Mouse (Mus musculus) cerebellum, adult 2 months (tissue): ENCODE data around the gene Scfd2. TPM values are rescaled to one million over a fixed set of nuclear protein-coding genes. Genes with fewer than 3 reads are reported as not detected.
A peak's percentile ranks its signal among the peaks of the same experiment; 100 is the strongest.

ENCODE experiments used
- DNase-seq, 2 experiments: peaks; one replicate each; pipeline ENCODE4 v3.0.0; 2021
- H3K27ac ChIP-seq: fragments of 200-500 bp; 2 replicates; pipeline ENCODE4 v1.5.1; 2012; ENCODE audit warnings: low read length, control low read depth, inconsistent platforms; ENCODE audit not compliant: insufficient read depth
- H3K27me3 ChIP-seq: fragments of 200-500 bp; 2 replicates; pipeline ENCODE4 v1.6.1; 2012; ENCODE audit warnings: inconsistent platforms, mild to moderate bottlenecking, low read length, moderate library complexity; ENCODE audit not compliant: control insufficient read depth, insufficient read depth
- H3K4me1 ChIP-seq: fragments of 200-500 bp; 2 replicates; pipeline ENCODE4 v1.6.1; 2011; ENCODE audit warnings: low read length; ENCODE audit not compliant: control insufficient read depth, insufficient read depth
- H3K4me3 ChIP-seq: fragments of 200-500 bp; replicated peaks from 2 replicates; pipeline ENCODE3; 2011; ENCODE audit warnings: mild to moderate bottlenecking, low read depth, low read length, control low read depth; ENCODE audit not compliant: insufficient read depth
- CTCF ChIP-seq: fragments of 200-500 bp; IDR thresholded peaks from 2 replicates; pipeline ENCODE4 v1.5.1; 2011; ENCODE audit warnings: low read depth, mild to moderate bottlenecking, control low read depth, low read length, moderate library complexity, borderline replicate concordance; ENCODE audit not compliant: insufficient read depth
- POLR2A ChIP-seq: fragments of 200-500 bp; IDR thresholded peaks from 2 replicates; pipeline ENCODE4 v1.6.1; 2011; ENCODE audit warnings: low read length, control low read depth, borderline replicate concordance; ENCODE audit not compliant: insufficient read depth
- WGBS: fragments of 180-500 bp; shearing (Covaris S2); methylation state at CpG from one replicate; pipeline ENCODE4 v1.1.7; 2018; 5-methylcytosine and 5-hydroxymethylcytosine counted together
- polyA plus RNA-seq: library from polyadenylated mRNA; depleted of rRNA; stranded (reverse); fragments of >200 nt; gene quantifications from 2 replicates; pipeline ENCODE4 v1.2.3, GENCODE M21; 2012

The Scfd2 gene
- polyA plus RNA-seq, 1 experiment = 17.7 TPM

GRCm38 (mm10) chr5:74246971-74247370 is 284.6 kb downstream of the Scfd2 start:
- Histone ChIP-seq H3K27me3 (no peaks in the 10 kb centered on the region), H3K4me1 (peaks cover 15% of the 10 kb centered on the region), H3K27ac (no peak overlapping the region), H3K4me3 (no peak overlapping the region)
- 90% methylated on average over 3 of the region's 3 CpGs for WGBS
- DNase-seq = no peak
- TF ChIP-seq POLR2A (no peak), CTCF (no peak)

GRCm38 (mm10) chr5:74246453-74246852 is 285.1 kb downstream of the Scfd2 start:
- Histone ChIP-seq H3K27ac (no peak overlapping the region), H3K27me3 (no peaks in the 10 kb centered on the region), H3K4me3 (no peak overlapping the region), H3K4me1 (peaks cover 12% of the 10 kb centered on the region)
- no peak for TF ChIP-seq POLR2A
- TF ChIP-seq CTCF = no peak
- no peak for DNase-seq
- 90% methylated on average over 4 of the region's 4 CpGs for WGBS

GRCm38 (mm10) chr5:74245641-74246145 is 285.9 kb downstream of the Scfd2 start:
- Histone ChIP-seq H3K27me3 (no peaks in the 10 kb centered on the region), H3K4me3 (no peak overlapping the region), H3K27ac (no peak overlapping the region), H3K4me1 (peaks cover 10% of the 10 kb centered on the region)
- TF ChIP-seq CTCF (no peak), POLR2A (no peak)
- no peak for DNase-seq
- WGBS = 72% methylated on average over 8 of the region's 8 CpGs

GRCm38 (mm10) chr5:74244406-74245019 is 287.0 kb downstream of the Scfd2 start:
- Histone ChIP-seq H3K27ac (no peak overlapping the region), H3K4me3 (no peak overlapping the region), H3K27me3 (no peaks in the 10 kb centered on the region), H3K4me1 (peaks cover 5% of the 10 kb centered on the region)
- 32% methylated on average over 14 of the region's 14 CpGs for WGBS
- DNase-seq = peak; percentile 51 to 72
- TF ChIP-seq POLR2A (no peak), CTCF (no peak)

GRCm38 (mm10) chr5:74242654-74243053 is 288.9 kb downstream of the Scfd2 start:
- DNase-seq = no peak
- TF ChIP-seq POLR2A = no peak
- no peak for TF ChIP-seq CTCF
- H3K27me3 ChIP-seq = no peaks in the 10 kb centered on the region
- H3K27ac ChIP-seq = no peak overlapping the region
- H3K4me3 ChIP-seq = no peak overlapping the region
- WGBS = 88% methylated on average over 3 of the region's 3 CpGs
- H3K4me1 ChIP-seq = peaks cover 5% of the 10 kb centered on the region

- 82% methylated on average over 13 of the region's 13 CpGs for WGBS
- DNase-seq = no peak
- no peak for TF ChIP-seq CTCF
- TF ChIP-seq POLR2A = no peak
- no peaks in the 10 kb centered on the region for H3K27me3 ChIP-seq
- peaks cover 5% of the 10 kb centered on the region; the same call in 1 of the 2 replicates for H3K4me1 ChIP-seq
- no peak overlapping the region for H3K27ac ChIP-seq
- no peak overlapping the region for H3K4me3 ChIP-seq
Measured at GRCm38 (mm10) chr5:74240926-74241680, 290.5 kb downstream of the Scfd2 start.

- no peak overlapping the region for H3K27ac ChIP-seq
- no peak overlapping the region for H3K4me3 ChIP-seq
- no peak for DNase-seq
- 89% methylated on average over 8 of the region's 8 CpGs for WGBS
- no peak for TF ChIP-seq CTCF
- TF ChIP-seq POLR2A = no peak
- H3K27me3 ChIP-seq = no peaks in the 10 kb centered on the region
- peaks cover 2% of the 10 kb centered on the region; the same call in 1 of the 2 replicates for H3K4me1 ChIP-seq
Measured at GRCm38 (mm10) chr5:74240298-74240697, 291.3 kb downstream of the Scfd2 start.

GRCm38 (mm10) chr5:74239369-74239768 is 292.2 kb downstream of the Scfd2 start:
- WGBS = 92% methylated on average over 1 of the region's 1 CpGs

More at GRCm38 (mm10) chr5:74239369-74239768, 292.2 kb downstream of the Scfd2 start:
- TF ChIP-seq POLR2A (no peak), CTCF (no peak)
- no peak overlapping the region for H3K4me3 ChIP-seq
- H3K27me3 ChIP-seq = no peaks in the 10 kb centered on the region
- DNase-seq = no peak
- H3K27ac ChIP-seq = no peak overlapping the region
- H3K4me1 ChIP-seq = no peaks in the 10 kb centered on the region; the same call in 1 of the 2 replicates
